Mouse (Mus musculus): Measurements from ENCODE around the gene Ctbp2.

- TF ChIP-seq CTCF (IDR thresholded peaks at IDR 0.05; ENCODE audit: insufficient read depth, low read depth, low read length) (no peak), POLR2A (IDR thresholded peaks at IDR 0.05; ENCODE audit: insufficient read depth, low read depth, low read length) (no peak)
Observed at GRCm38 (mm10) chr7:133059150-133059509, 65.0 kb downstream of the Ctbp2 start.

Data from olfactory bulb, adult 2 months (tissue).